Mouse (Mus musculus) stomach, postnatal 0 days (tissue): ENCODE measurements around the gene 4933427D14Rik.

Experiments used
- CTCF ChIP-seq: IDR thresholded peaks from 2 replicates; pipeline ENCODE4 v1.5.1; 2016; ENCODE audit warnings: antibody characterized with exemption, low read depth, mild to moderate bottlenecking, moderate library complexity
- EP300 ChIP-seq: optimal IDR thresholded peaks from 2 replicates; pipeline ENCODE3; 2016; ENCODE audit warnings: antibody characterized with exemption

GRCm38 (mm10) chr11:72190857-72191256, 16.4 kb downstream of the 4933427D14Rik start:
- no peak for TF ChIP-seq CTCF
- TF ChIP-seq EP300 = no peak
